Mouse (Mus musculus): Measurements from ENCODE around the gene Dnah1. TPM values are rescaled to one million over a fixed set of nuclear protein-coding genes. Genes with fewer than 3 reads are reported as not detected.

The Dnah1 gene
- polyA plus RNA-seq, 1 experiment from 2014 or later: 4.9 TPM

DNA sequence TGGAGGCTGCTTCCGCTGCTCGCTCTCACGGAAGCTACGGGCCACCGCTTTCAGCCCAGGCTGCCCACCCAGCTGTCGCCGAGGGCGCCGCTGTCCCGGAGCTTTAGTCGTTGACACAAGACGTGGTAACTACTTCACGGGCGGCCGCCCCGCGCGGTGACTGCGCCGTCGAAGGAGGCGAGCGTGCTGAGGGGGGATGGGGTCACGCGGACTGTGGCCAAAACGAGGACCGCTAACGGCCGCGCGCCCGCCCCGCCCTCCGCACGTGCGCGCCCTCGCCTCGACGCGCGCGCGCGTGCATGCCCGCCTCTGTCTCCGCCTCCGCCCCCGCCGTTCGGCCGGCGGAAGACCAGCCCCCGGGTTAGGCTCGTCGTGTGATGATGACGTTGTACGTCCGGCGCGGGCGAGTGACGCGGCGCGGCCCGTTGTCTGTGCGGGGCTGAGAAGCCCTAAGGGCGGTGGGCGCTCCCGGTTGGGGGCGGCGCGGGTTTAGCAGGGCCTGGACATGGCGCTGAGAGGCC is 72.6 kb downstream of the Dnah1 start, which contains the start of the genes Phf7 and Bap1:
Gene Phf7, minus strand, starts transcription at position 234 of the 521 bp plus-strand sequence.
Gene Bap1, plus strand, starts transcription at position 367 of the 521 bp plus-strand sequence.
- under 1% methylated on average over 75 of the region's 75 CpGs for WGBS
- peak within 1 kb of the TSS; percentile 75 for H3K4me2 ChIP-seq (ENCODE audit: low read depth, low read length)

DNA sequence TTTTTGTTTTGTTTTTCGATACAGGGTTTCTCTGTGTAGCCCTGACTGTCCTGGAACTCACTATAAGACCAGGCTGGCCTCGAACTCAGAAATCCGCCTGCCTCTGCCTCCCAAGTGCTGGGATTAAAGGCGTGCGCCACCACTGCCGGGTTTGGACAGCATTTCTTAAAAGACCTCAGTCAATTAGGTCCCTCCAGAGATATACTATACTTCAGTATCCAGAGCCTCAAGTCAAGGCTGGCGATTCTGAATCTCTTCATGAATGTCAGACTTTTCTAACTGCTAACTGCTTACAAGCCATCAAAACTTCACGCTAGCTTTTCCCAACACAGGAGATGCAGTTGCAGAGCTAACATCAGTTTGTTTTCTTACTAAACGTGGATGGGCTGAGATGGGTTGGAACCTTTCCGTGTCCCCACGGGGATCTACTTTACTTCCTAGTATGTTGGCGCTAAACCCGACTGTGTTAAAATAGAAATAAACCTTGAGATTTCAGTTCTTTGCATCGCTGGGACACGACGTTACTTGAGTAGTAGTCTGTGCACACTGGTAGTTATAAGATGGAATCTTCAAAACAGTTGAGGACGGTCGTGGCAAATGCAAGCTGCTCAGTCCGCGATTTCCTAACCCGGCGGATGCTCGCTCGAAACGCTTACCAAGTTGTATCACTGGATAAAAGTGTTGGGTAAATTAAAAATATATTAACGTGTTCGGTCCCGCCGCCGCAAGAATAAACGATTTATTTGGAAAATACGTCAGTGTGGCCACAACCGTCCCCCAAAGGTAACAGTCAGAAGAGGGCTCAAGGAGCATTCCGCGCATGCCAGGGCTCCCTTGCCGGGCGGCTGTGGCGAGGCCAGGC is 73.2 kb downstream of the Dnah1 start:
- peak overlapping the region; percentile 75 for H3K4me2 ChIP-seq (ENCODE audit: low read depth, low read length)
- H3K36me3 ChIP-seq (ENCODE audit: control insufficient read depth, insufficient read depth, low read length): peaks cover 4% of the 10 kb centered on the region; the same call in 1 of the 2 replicates
- no peaks in the 10 kb centered on the region for H3K27me3 ChIP-seq (ENCODE audit: control insufficient read depth, insufficient read depth, low read length)
- peak; percentile 90; the same call in 1 of the 2 replicates for ATAC-seq (ENCODE audit: insufficient read depth, low FRiP score)
- 16% methylated on average over 38 of the region's 38 CpGs for WGBS
- peaks cover 13% of the 10 kb centered on the region; the same call in 1 of the 2 replicates for H3K4me1 ChIP-seq (ENCODE audit: control insufficient read depth, insufficient read depth, low read length)
- peak overlapping the region; percentile 85 for H3K9ac ChIP-seq (ENCODE audit: low read length)
- peak overlapping the region; percentile 94 for H3K27ac ChIP-seq (ENCODE audit: low read length)
- H3K9me3 ChIP-seq (replicated peaks; ENCODE audit: control insufficient read depth, low read length): no peaks in the 10 kb centered on the region
- H3K4me3 ChIP-seq (replicated peaks; ENCODE audit: low read length): peak overlapping the region; percentile 71

More for the DNA sequence above, 72.6 kb downstream of the Dnah1 start, which contains the start of the genes Phf7 and Bap1:
- Histone ChIP-seq H3K27me3 (ENCODE audit: control insufficient read depth, insufficient read depth, low read length) (no peaks in the 10 kb centered on the region), H3K4me3 (replicated peaks; ENCODE audit: low read length) (peak within 1 kb of the TSS; percentile 71), H3K9me3 (replicated peaks; ENCODE audit: control insufficient read depth, low read length) (no peaks in the 10 kb centered on the region), H3K27ac (ENCODE audit: low read length) (peak within 1 kb of the TSS; percentile 94), H3K4me1 (ENCODE audit: control insufficient read depth, insufficient read depth, low read length) (peaks cover 13% of the 10 kb centered on the region; the same call in 1 of the 2 replicates), H3K36me3 (ENCODE audit: control insufficient read depth, insufficient read depth, low read length) (peaks cover 4% of the 10 kb centered on the region; the same call in 1 of the 2 replicates), H3K9ac (ENCODE audit: low read length) (peak within 1 kb of the TSS; percentile 95)
- peak; percentile 93 for ATAC-seq (ENCODE audit: insufficient read depth, low FRiP score)

DNA sequence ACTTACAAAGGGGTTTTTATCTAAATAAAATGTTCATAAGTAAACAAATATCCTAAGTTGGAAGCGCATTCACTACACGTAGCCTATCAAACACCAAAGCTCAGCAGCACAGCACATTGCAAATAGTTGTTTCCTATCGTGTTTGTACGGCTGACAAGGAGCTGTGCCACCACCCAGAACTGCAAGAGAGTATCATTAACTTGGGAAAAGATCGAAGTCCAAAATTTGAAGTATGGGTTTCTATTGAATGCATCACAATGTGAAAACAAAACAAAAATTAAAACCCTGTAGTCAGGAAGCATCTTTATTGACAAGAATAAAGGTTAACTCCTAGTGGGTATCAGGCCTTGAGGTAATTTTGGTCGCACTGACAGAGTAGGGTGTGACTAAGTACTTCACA is 75.3 kb downstream of the Dnah1 start:
- no peak overlapping the region for H3K4me2 ChIP-seq (ENCODE audit: low read depth, low read length)

DNA sequence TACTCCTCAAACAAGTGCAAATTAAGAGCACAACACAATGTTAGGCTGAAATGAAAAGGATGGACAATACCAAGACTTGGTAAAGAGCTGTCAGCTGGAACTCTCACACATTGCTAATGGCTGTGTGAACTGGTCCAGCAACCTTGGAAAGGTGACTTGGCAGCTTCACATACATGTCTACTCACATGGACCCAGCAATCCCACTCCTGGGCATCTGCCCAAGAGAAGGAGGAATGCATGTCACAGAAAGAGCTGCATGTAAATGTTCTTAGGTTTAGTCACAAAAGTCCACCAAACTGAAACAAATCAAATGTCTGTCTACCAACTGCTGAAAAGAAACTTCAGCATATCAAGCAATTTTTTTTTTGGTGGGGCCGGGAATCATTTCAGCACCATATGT is 77.8 kb downstream of the Dnah1 start:
- no peaks in the 10 kb centered on the region for H3K9me3 ChIP-seq (replicated peaks; ENCODE audit: control insufficient read depth, low read length)
- H3K4me2 ChIP-seq (ENCODE audit: low read depth, low read length): no peak overlapping the region
- no peak overlapping the region for H3K27ac ChIP-seq (ENCODE audit: low read length)
- no peak overlapping the region for H3K9ac ChIP-seq (ENCODE audit: low read length)
- H3K27me3 ChIP-seq (ENCODE audit: control insufficient read depth, insufficient read depth, low read length): no peaks in the 10 kb centered on the region
- WGBS: 80% methylated on average over 1 of the region's 1 CpGs
- H3K4me3 ChIP-seq (replicated peaks; ENCODE audit: low read length): no peak overlapping the region
- no peaks in the 10 kb centered on the region for H3K36me3 ChIP-seq (ENCODE audit: control insufficient read depth, insufficient read depth, low read length)
- 0 out of 2 replicates have a peak, but pooled peaks cover 5% of the 10 kb centered on the region for H3K4me1 ChIP-seq (ENCODE audit: control insufficient read depth, insufficient read depth, low read length)
- no peak for ATAC-seq (ENCODE audit: insufficient read depth, low FRiP score)

More for the DNA sequence above, 75.3 kb downstream of the Dnah1 start:
- Histone ChIP-seq H3K4me3 (replicated peaks; ENCODE audit: low read length) (no peak overlapping the region), H3K9me3 (replicated peaks; ENCODE audit: control insufficient read depth, low read length) (no peaks in the 10 kb centered on the region), H3K36me3 (ENCODE audit: control insufficient read depth, insufficient read depth, low read length) (no peaks in the 10 kb centered on the region), H3K27me3 (ENCODE audit: control insufficient read depth, insufficient read depth, low read length) (no peaks in the 10 kb centered on the region), H3K27ac (ENCODE audit: low read length) (no peak overlapping the region), H3K4me1 (ENCODE audit: control insufficient read depth, insufficient read depth, low read length) (peaks cover 13% of the 10 kb centered on the region; the same call in 1 of the 2 replicates), H3K9ac (ENCODE audit: low read length) (no peak overlapping the region)
- no peak for ATAC-seq (ENCODE audit: insufficient read depth, low FRiP score)
- 84% methylated on average over 6 of the region's 6 CpGs for WGBS

DNA sequence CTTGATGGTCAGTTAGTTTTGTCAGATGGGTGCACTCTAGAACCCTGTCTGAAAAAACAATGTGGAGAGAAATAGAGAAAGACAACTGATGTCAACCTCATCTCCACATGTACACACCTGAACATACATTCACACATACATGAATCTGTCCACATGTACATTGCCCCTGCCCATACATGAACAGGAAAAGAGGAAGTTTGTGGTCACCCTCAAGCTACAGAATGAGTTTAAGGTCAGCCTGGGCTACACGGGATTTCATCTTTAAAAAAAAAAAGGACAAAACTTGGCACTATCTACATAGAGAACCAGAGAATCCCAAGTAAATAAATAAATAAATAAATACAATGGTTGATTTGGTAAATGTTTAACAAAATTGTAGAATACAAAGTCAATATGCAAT is 78.9 kb downstream of the Dnah1 start:
- H3K36me3 ChIP-seq (ENCODE audit: control insufficient read depth, insufficient read depth, low read length): no peaks in the 10 kb centered on the region
- no peak overlapping the region for H3K9ac ChIP-seq (ENCODE audit: low read length)
- H3K27me3 ChIP-seq (ENCODE audit: control insufficient read depth, insufficient read depth, low read length): no peaks in the 10 kb centered on the region
- H3K4me1 ChIP-seq (ENCODE audit: control insufficient read depth, insufficient read depth, low read length): no peaks in the 10 kb centered on the region
- no peak overlapping the region for H3K27ac ChIP-seq (ENCODE audit: low read length)
- no peak overlapping the region for H3K4me2 ChIP-seq (ENCODE audit: low read depth, low read length)
- no peak for ATAC-seq (ENCODE audit: insufficient read depth, low FRiP score)
- no peaks in the 10 kb centered on the region for H3K9me3 ChIP-seq (replicated peaks; ENCODE audit: control insufficient read depth, low read length)
- 75% methylated on average over 1 of the region's 1 CpGs for WGBS
- no peak overlapping the region for H3K4me3 ChIP-seq (replicated peaks; ENCODE audit: low read length)

DNA sequence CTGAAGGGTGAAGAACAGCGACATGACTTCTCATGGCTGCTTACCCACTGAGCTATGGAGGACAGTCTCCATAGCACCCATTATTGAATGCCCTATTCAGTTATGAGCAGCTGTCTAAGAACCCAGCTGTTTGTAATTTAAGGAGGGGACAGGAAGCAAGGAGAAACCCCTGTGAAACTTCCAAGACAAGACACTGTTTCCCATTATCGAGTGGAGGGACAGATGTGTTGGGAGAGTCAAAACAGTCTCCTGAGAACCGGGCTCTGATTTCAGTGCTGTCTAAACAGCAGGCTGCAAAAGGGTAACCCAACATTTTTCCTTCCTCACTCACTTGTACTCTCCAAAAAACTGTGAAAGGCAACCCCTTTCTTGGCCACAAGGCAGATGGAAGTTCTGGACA is 83.2 kb downstream of the Dnah1 start:
- Histone ChIP-seq H3K9ac (ENCODE audit: low read length) (no peak overlapping the region), H3K4me1 (ENCODE audit: control insufficient read depth, insufficient read depth, low read length) (no peaks in the 10 kb centered on the region), H3K27ac (ENCODE audit: low read length) (no peak overlapping the region), H3K9me3 (replicated peaks; ENCODE audit: control insufficient read depth, low read length) (no peaks in the 10 kb centered on the region), H3K4me3 (replicated peaks; ENCODE audit: low read length) (no peak overlapping the region), H3K4me2 (ENCODE audit: low read depth, low read length) (no peak overlapping the region), H3K27me3 (ENCODE audit: control insufficient read depth, insufficient read depth, low read length) (no peaks in the 10 kb centered on the region), H3K36me3 (ENCODE audit: control insufficient read depth, insufficient read depth, low read length) (no peaks in the 10 kb centered on the region; the same call in 1 of the 2 replicates)
- ATAC-seq (ENCODE audit: insufficient read depth, low FRiP score): no peak
- 60% methylated on average over 3 of the region's 3 CpGs for WGBS

DNA sequence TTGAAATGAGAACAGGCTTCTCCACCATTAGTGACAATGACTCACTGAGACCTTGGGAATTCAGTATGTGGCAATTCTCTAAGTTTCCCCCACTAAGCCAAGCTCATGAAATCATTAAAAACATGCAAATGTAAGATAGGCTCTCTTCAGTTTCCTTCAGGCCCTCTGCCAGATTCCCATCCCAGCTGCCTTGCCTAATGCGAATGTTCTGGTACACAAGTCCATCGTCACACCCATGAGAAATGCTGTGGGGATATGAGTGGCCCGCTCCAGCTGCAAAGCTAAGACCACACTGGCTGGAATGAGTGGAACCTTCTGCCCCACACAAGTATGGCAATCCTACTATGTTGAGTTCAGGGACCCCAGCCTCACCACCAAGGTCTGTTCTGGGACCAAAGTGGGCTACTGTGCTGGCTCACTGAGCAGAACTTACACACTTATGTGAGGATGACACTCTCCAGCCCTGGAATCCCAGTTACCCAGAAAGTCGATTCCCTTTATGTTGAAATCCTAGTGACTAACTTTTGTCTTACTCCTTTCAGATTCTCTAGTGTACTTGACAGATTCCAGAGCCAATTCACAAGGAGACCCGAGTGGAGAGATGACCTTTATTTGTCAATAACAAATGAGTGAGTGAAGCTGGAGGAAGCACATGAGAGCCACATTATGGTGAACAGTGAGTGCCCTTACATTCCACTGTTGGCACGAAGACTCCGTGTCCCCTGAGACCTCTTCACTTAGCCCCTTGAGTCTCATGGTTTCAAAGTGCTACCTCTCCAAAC is 86.4 kb downstream of the Dnah1 start:
- Histone ChIP-seq H3K4me2 (ENCODE audit: low read depth, low read length) (no peak overlapping the region), H3K27ac (ENCODE audit: low read length) (no peak overlapping the region), H3K4me1 (ENCODE audit: control insufficient read depth, insufficient read depth, low read length) (no peaks in the 10 kb centered on the region), H3K9ac (ENCODE audit: low read length) (no peak overlapping the region), H3K27me3 (ENCODE audit: control insufficient read depth, insufficient read depth, low read length) (no peaks in the 10 kb centered on the region), H3K9me3 (replicated peaks; ENCODE audit: control insufficient read depth, low read length) (no peaks in the 10 kb centered on the region), H3K36me3 (ENCODE audit: control insufficient read depth, insufficient read depth, low read length) (no peaks in the 10 kb centered on the region; the same call in 1 of the 2 replicates), H3K4me3 (replicated peaks; ENCODE audit: low read length) (no peak overlapping the region)
- no peak for ATAC-seq (ENCODE audit: insufficient read depth, low FRiP score)
- WGBS: 78% methylated on average over 7 of the region's 7 CpGs

DNA sequence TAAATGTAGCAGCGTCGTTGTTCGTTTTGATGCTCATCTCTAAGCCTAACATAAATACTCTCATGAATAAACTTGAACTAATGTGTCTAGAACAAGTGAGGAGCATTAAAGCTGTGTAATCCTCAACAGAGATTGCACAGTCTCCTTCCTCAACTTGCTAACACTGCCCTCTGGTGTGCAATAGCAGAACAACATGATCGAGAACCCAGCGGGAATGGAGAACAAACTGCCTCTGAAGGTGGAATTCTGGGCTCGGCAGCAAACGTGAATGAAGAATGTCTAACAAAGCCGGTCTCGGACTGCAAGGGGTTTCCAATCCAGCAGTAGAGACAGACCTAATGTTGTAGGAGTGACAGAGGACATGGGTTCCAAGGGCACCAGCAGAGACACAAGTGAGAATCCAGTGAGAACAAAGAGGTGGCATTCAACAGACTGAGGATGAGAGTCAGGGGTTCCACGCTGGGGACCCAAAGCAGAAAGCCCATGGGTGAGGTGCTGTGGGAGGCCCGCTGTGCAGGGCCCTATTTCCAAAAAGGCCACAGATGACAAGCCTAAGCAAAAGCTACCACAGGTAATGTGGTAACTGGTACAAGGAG is 89.6 kb downstream of the Dnah1 start:
- no peaks in the 10 kb centered on the region for H3K4me1 ChIP-seq (ENCODE audit: control insufficient read depth, insufficient read depth, low read length)
- no peaks in the 10 kb centered on the region for H3K27me3 ChIP-seq (ENCODE audit: control insufficient read depth, insufficient read depth, low read length)
- 0 out of 2 replicates have a peak overlapping the region, but pooled peaks have one; percentile 4 for H3K9ac ChIP-seq (ENCODE audit: low read length)
- 0 out of 2 replicates have a peak, but pooled peaks have one; percentile 48 for ATAC-seq (ENCODE audit: insufficient read depth, low FRiP score)
- H3K4me2 ChIP-seq (ENCODE audit: low read depth, low read length): no peak overlapping the region
- H3K27ac ChIP-seq (ENCODE audit: low read length): no peak overlapping the region
- H3K9me3 ChIP-seq (replicated peaks; ENCODE audit: control insufficient read depth, low read length): no peaks in the 10 kb centered on the region
- WGBS: 10% methylated on average over 11 of the region's 11 CpGs
- H3K4me3 ChIP-seq (replicated peaks; ENCODE audit: low read length): no peak overlapping the region
- H3K36me3 ChIP-seq (ENCODE audit: control insufficient read depth, insufficient read depth, low read length): no peaks in the 10 kb centered on the region; the same call in 1 of the 2 replicates

Data from stomach, embryonic 16.5 days (tissue).